Mouse (Mus musculus) urinary bladder, adult 18-20 months (tissue): ENCODE measurements around the gene Insm2.
"Not testable (repeated sequence)": the region's sequence is repeated elsewhere in the genome, so short reads cannot be mapped to it uniquely, and the experiment has no call there.

Experiments
- DNase-seq, 2 experiments: peaks; one replicate each; pipeline ENCODE4 v3.0.0; 2022; ENCODE audit warnings: low spot score in 2 of 2, mixed read lengths in 2 of 2

The Insm2 gene

DNA sequence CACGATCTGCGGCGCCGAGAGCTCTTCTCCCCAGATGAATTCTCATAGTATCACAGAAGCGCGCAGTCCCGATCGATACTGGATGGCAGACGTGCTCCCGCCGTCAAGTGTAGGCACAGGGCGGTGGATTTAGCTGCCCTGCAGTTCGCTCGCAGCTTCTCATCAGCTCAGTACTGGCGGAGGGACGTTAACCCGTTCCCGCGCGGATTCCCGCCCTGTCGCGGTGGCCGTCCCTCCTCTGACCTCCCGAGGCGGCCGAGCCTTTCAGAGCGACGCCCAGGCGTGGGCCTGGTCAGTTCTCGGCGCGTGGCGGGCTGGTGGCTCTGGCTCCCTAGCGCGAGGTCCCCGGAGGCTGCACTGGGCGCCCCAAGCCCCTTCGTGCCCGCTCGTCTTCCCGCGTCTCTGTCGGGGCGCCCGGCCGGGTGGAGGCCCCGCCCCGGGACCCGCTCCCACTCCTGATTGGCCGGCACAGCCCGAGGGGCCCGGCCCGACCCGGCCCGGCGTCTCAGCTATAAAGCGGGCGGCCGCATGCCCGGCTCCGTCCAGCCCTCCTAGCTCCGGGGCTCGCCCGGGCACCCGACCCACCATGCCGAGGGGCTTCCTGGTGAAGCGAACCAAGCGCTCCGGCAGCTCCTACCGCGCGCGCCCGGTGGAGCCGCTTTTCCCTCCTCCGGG lies at the start of gene Insm2:
TSS of gene Insm2 (plus strand) at position 541 of the 675 bp plus-strand sequence.
- no peak for DNase-seq

- not testable (repeated sequence) for DNase-seq
Observed at GRCm38 (mm10) chr12:55554901-55555300, 44.3 kb upstream of the Insm2 start.

- DNase-seq = no peak
Observed at GRCm38 (mm10) chr12:55557866-55558265, 41.4 kb upstream of the Insm2 start.

DNA sequence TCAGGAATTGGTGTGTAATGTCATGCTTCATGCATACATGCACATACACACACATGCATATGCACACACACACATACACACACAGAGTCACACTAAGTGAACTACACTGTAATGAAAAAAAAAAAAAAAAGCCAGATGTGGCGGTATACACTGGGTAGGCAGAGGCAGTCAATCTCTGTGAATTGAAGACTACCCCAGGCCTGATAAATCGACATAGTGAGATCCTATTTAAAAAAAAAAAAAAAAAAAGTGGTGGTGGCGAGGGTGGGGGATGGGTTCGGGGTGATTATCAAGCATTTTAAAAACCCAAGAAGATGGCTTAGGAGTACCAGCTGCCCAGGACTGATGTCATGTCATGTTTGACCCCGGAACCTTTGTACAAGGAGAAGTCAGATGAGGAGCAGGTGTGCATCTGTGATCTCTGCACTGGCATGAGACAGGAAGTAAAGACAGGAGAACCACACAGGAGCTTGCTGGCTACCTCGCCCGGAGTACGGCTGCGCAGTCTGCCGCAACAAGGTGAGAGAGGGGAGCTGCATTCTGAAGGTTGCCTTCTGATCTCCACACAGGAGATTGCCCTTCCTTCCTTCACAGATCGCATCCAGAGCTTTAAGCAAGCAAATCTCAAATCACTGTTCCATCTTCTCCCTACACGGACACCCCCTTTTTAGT lies 39.9 kb upstream of the Insm2 start:
- no peak for DNase-seq

GRCm38 (mm10) chr12:55560025-55560690 lies 39.1 kb upstream of the Insm2 start:
- DNase-seq = peak; percentile 7 to 11

DNA sequence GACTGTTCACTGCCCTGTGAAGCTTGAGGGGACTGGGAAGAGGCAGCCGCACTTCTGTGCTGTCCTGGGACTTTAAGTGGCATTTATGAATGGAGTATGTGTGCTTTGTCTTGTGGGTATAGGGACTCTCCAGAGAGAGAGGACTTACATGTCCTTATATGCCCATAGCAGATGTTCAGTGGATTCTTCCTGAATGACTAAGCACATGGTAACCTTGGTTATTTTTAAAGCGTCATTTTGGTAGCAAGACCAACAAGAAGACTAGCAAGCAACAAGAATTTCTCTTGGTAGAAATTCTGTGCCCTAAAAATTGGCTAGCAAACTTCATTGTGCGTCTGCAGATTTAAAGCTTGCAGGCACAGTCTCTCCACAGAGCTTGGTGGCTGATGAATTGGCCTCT lies 35.5 kb upstream of the Insm2 start:
- DNase-seq = no peak

- DNase-seq = no peak
Observed at GRCm38 (mm10) chr12:55564187-55564963, 34.9 kb upstream of the Insm2 start.

GRCm38 (mm10) chr12:55565206-55565605 lies 34.0 kb upstream of the Insm2 start, which contains the start of gene Aldoart2:
Gene Aldoart2 (plus strand): TSS chr12:55565239.
- no peak for DNase-seq

DNA sequence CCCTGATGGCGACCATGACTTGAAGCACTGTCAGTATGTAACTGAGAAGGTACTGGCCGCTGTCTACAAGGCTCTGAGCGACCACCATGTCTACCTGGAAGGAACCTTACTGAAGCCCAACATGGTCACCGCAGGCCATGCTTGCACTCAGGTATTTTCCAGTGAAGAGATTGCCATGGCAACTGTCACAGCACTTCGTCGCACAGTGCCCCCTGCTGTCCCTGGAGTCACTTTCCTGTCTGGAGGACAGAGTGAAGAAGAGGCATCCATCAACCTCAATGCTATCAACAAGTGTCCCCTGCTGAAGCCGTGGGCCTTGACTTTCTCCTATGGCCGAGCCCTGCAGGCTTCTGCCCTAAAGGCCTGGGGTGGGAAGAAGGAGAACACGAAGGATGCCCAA lies 33.4 kb upstream of the Insm2 start:
- DNase-seq = no peak

GRCm38 (mm10) chr12:55566837-55567236 lies 32.4 kb upstream of the Insm2 start:
- no peak for DNase-seq

DNA sequence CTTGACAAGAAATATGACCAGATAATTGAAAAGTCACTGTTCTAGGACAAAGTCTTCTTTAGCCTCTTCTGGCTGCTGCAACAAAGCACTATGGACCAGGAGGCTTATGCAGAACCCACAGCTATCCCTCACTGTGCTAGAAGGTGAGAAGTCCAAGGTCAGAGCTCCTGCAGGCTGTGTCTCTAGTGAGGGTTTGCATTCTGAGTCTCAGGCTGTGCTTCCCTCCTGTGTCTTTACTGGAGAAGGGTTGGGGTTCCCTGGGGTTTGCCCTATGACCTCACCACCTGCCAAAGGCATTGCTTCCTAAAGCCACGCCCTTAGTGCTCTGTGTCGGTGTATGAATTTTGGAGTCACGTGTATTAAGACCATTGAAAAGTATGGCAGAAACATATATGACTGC lies 30.8 kb upstream of the Insm2 start:
- no peak for DNase-seq

DNA sequence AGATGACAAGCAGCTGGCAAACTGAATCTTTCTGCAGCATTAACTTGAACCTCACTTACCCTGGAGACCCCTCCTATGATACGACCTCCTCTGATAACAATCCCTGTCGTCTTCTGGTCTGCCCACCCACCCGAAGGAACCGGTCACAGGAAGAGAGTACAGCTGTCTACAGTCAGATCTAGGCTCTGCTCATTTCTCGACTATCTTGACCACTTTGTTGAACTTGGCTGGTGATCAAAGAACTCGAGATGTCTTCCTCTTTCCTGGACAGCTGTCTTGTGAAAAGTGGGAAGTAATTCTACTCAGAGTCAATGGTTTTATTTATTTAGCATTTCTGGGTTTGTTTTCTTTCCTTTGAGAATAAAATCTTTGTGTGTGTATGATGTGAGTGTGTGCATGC lies 29.6 kb upstream of the Insm2 start:
- DNase-seq = no peak

GRCm38 (mm10) chr12:55570646-55571045 lies 28.6 kb upstream of the Insm2 start:
- DNase-seq = no peak

GRCm38 (mm10) chr12:55571181-55571580 lies 28.0 kb upstream of the Insm2 start:
- DNase-seq = no peak

DNA sequence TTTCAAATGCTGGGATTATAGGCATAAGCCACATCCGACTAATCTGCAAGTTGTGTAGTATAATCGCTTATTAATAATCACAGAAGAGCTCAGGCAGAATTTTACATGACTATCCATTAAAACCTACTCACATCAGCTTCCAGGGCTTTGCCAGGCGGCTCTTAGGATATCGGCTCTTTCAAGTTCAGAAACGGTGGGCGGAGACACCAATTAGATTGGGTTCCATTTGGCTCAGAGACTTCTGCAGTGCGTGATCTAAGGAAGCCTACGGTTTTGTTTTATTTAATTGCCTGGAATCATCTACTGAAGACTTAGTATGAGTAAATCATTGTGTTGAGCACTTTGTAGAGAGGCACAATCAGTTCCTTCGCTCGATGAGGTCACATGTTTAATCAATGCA lies 27.6 kb upstream of the Insm2 start:
- no peak for DNase-seq

GRCm38 (mm10) chr12:55573089-55573488 lies 26.1 kb upstream of the Insm2 start:
- DNase-seq = no peak

GRCm38 (mm10) chr12:55573794-55574193 lies 25.4 kb upstream of the Insm2 start:
- DNase-seq = no peak

DNA sequence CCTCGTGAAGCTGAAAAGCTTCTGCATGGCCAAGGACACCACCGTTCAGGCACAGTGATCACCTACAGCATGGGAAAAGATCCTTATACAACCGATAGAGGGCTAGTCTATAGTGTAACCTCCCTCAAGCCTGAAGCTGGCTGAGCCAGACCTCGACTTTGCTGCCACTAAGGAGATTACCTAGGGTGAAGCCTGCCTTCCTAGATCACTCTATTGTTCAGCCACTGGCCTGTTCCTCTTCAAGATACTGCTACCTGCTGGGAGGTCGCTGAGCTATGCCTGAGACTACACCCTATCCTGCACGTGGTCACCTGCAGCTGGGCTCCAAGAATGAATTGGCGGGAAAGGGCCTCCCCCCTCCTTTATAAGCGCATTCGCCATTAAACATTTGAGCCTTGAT lies 12.3 kb upstream of the Insm2 start:
- not testable (repeated sequence) for DNase-seq

DNA sequence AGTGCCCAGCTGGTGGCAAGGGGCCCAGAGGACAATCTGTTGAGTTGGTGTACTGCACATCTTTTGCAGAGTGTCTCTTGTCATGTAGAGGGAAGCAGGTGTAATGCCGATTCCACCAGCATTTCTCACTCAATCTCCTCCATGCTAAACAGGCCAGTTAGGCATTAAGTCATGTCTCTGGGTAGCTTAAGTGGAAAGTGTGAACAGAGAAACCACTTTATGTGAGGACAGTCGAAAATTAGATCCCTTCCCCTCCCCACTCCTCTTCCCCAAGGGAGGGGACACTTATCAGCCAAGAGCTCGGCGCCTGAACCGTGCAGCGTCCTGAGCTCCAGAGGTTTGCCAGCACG lies 715 bp upstream of the Insm2 start:
- DNase-seq = no peak

DNA sequence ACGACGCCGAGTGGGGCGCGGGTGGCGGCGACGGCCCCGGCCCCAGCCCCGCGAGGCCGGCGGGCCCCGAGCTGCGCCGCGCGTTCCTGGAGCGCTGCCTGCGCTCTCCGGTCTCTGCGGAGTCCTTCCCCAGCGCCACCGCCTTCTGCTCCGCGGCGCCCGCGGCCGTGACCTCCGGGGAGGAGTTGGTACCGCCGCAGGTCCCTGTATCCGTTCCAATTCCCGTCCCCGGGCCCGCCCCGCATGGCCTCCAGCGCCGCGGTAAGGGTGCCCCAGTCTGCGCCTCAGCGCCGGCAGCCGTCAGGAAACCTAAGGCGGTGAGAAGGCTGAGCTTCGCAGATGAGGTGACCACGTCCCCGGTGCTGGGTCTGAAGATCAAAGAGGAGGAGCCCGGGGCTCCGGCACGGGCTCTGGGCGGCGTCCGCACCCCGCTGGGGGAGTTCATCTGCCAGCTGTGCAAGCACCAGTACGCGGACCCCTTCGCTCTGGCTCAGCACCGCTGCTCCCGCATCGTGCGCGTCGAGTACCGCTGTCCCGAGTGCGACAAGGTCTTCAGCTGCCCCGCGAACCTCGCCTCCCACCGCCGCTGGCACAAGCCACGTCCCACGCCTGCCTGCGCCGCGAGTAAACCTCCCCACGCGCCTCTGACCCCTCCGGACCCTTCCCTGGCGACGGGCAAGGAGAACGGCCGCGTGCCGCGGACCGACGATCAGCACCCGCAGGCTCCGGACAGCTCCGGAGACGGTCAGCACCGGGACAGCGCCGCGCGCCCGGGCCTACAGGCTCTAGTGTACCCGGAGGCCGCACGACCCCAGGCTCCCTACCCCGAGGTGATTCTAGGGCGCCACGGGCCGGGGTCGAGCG lies 644 bp downstream of the Insm2 start:
- peak; percentile 6 to 76 for DNase-seq

- no peak for DNase-seq
Observed at GRCm38 (mm10) chr12:55600503-55600994, 1.3 kb downstream of the Insm2 start.
